Mouse (Mus musculus) bone marrow, adult 2 months (tissue): ENCODE results near the gene Fbln5.

Experiments
- CTCF ChIP-seq: fragments of 200-500 bp; IDR thresholded peaks from 2 replicates; pipeline ENCODE4 v1.5.1; 2011; ENCODE audit warnings: low read length, control low read depth; ENCODE audit not compliant: control insufficient read depth, insufficient read depth
- POLR2A ChIP-seq: fragments of 200-500 bp; IDR thresholded peaks from 2 replicates; pipeline ENCODE4 v1.6.1; 2011; ENCODE audit warnings: low read depth, mild to moderate bottlenecking, control low read depth, low read length, borderline replicate concordance; ENCODE audit not compliant: control insufficient read depth

DNA sequence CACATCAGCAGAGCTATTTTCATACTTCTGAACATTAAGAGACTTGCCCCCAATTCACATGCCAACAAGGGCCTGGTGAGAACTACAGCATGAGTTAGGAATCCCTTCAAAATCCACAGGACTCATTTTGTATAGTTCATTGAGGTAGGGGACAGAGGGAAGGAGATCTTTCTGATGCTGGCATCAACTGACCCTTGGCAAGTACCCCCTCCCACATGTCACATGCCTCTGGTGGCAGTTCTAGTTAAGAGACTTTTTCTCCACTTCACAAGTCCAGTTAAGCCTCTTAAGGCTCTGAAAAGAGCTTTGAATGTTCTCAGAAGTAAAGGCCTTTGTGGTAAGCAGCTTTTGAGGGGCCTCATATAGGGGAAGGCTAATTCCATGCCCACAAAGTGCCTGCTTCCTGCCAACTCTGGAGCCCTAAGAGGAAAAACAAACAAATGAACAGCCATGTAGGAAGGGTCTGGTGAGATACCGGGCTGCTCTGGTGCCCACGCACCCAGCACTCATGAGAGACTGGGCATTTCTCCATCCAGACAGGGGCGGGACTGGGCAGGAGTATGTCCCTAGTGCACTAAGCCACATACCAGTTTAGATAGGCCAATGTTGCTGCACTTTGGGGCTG, 52.5 kb downstream of the Fbln5 start:
- TF ChIP-seq POLR2A (no peak), CTCF (no peak)
